9 mouse cellular contexts compared by ENCODE assay signal in the genomic region with DNA sequence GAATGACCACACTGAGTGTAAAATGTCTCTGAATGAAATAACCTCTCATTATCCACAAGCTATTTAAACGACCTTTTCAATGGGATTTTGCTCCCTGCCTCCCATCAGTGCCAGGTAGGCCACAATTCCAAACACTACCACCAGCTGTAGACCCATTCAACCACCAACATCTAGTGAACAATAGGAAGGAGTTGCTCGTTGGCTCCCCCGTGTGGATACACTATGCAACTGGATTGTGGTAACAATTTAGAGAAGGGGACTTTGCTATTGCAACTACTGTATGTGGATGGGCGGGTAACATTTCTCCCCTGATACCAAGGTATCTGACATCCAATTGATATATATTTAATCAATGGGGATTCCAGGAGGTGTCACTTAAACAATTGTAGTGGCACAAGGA. TPM values are rescaled to one million over a fixed set of nuclear protein-coding genes. Genes with fewer than 3 reads are reported as not detected.
DNase-seq lines count a peak whose midpoint lies in the region; ATAC-seq and TF ChIP-seq lines count a peak whose summit lies in the region.
"Had no signal": no experiment of that assay in that cellular context is flagged by ENCODE, and none has a peak within 500 bp of the region (broad histone marks: within the 10 kb centered on the region; RNA-seq: fewer than 3 reads in every experiment).

No protein-coding gene starts in this region.

- H3K27me3 ChIP-seq in kidney, embryonic 14.5 days (ENCODE audit: control insufficient read depth, insufficient read depth, low read length), result no peaks in the 10 kb centered on the region
- 0 out of 4 replicates have a peak, but pooled peaks cover 0 to 1% of the 10 kb centered on the region in 2 experiments for H3K27me3 ChIP-seq in MEL (ENCODE audit: control insufficient read depth in 1 of 2, insufficient read depth in 2 of 2, low read length in 2 of 2)
- H3K27me3 ChIP-seq: lung, embryonic 15.5 days had no signal

- H3K9ac ChIP-seq in kidney, embryonic 14.5 days (ENCODE audit: low read depth, low read length), result no peak overlapping the region
- H3K9ac ChIP-seq in MEL (ENCODE audit: control insufficient read depth, low read depth, low read length, poor library complexity, severe bottlenecking), result no peak overlapping the region
- H3K9ac ChIP-seq: lung, embryonic 15.5 days had no signal

- peak; percentile 28 for DNase-seq in kidney, adult 11 months
- peak; percentile 53 for DNase-seq in MEL (ENCODE audit: low read depth, low spot score)
- peak; percentile 23 for DNase-seq in c-Kit-positive CD71-positive TER-119-negative erythroid progenitor cells, embryonic 14.5 days (ENCODE audit: low read depth)
- DNase-seq in gastrocnemius, postnatal 14 days, result peak; percentile 34
- DNase-seq in left cerebral cortex, adult 2 months (ENCODE audit: extremely low spot score in 1 of 2, low spot score in 2 of 2), result peak; percentile 29 to 62
- DNase-seq in thymus, postnatal 10 days (ENCODE audit: low spot score in 2 of 2), result peak; percentile 58 to 83

- no peak overlapping the region for H3K4me3 ChIP-seq in kidney, embryonic 14.5 days (ENCODE audit: low read length)
- H3K4me3 ChIP-seq in MEL (ENCODE audit: control insufficient read depth in 1 of 2, insufficient read depth in 1 of 2, low read depth in 2 of 2, low read length in 2 of 2), result no peak overlapping the region
- no peak overlapping the region for H3K4me3 ChIP-seq in left cerebral cortex, adult 2 months
- H3K4me3 ChIP-seq: lung, embryonic 15.5 days had no signal

- H3K79me2 ChIP-seq in MEL (ENCODE audit: control insufficient read depth, insufficient read depth, low read length, poor library complexity), result no peaks in the 10 kb centered on the region

- no peak for ATAC-seq in kidney, embryonic 14.5 days (ENCODE audit: low FRiP score, low TSS enrichment)
- peak; percentile 46; the same call in 1 of the 2 replicates for ATAC-seq in neutrophil, adult 5-6 weeks (ENCODE audit: extremely low read depth, insufficient number of reproducible peaks, low FRiP score, poor library complexity, severe bottlenecking)

- H3K9me3 ChIP-seq in kidney, embryonic 14.5 days (ENCODE audit: control insufficient read depth, low read length), result no peaks in the 10 kb centered on the region
- H3K9me3 ChIP-seq in MEL (replicated peaks; ENCODE audit: insufficient read depth, low read length), result no peaks in the 10 kb centered on the region
- H3K9me3 ChIP-seq: lung, embryonic 15.5 days had no signal

- no peak overlapping the region for H3K27ac ChIP-seq in kidney, embryonic 14.5 days (ENCODE audit: low read depth, low read length)
- no peak overlapping the region for H3K27ac ChIP-seq in MEL (ENCODE audit: control insufficient read depth, low read depth, low read length)
- H3K27ac ChIP-seq in left cerebral cortex, adult 2 months, result no peak overlapping the region
- H3K27ac ChIP-seq: lung, embryonic 15.5 days had no signal

- H3K36me3 ChIP-seq in kidney, embryonic 14.5 days (ENCODE audit: control insufficient read depth, insufficient read depth, low read length), result no peaks in the 10 kb centered on the region
- no peaks in the 10 kb centered on the region for H3K36me3 ChIP-seq in MEL (ENCODE audit: control insufficient read depth in 1 of 2, insufficient read depth in 2 of 2, low read length in 2 of 2)
- H3K36me3 ChIP-seq: lung, embryonic 15.5 days had no signal

- TF ChIP-seq POLR2A in MEL (IDR thresholded peaks at IDR 0.05; ENCODE audit: control insufficient read depth in 1 of 2, insufficient read depth in 1 of 2, low read depth in 1 of 2, low read length in 2 of 2, poor library complexity in 1 of 2), result no peak

- H3K4me2 ChIP-seq in kidney, embryonic 14.5 days (replicated peaks; ENCODE audit: low read depth, low read length), result no peak overlapping the region
- H3K4me2 ChIP-seq: lung, embryonic 15.5 days had no signal

- intact Hi-C loops in gastrocnemius, postnatal 14 days (cut with DNase I; ENCODE audit: low total_unique reads), result no loop called here
- intact Hi-C loops in left cerebral cortex, adult 2 months (cut with DNase I), result no loop called here

- TF ChIP-seq RAD21 in MEL (IDR thresholded peaks at IDR 0.05; ENCODE audit: low read depth, low read length), result peak; percentile 41

- H3K4me1 ChIP-seq in kidney, embryonic 14.5 days (ENCODE audit: control insufficient read depth, insufficient read depth, low read length), result no peaks in the 10 kb centered on the region
- H3K4me1 ChIP-seq in MEL (ENCODE audit: control insufficient read depth in 1 of 2, insufficient read depth in 2 of 2, low read length in 2 of 2), result no peaks in the 10 kb centered on the region
- H3K4me1 ChIP-seq: lung, embryonic 15.5 days had no signal

- no peak for TF ChIP-seq EP300 in MEL (IDR thresholded peaks at IDR 0.05; ENCODE audit: low read depth in 1 of 2, low read length in 2 of 2)

- 38% methylated on average over 4 of the region's 4 CpGs for WGBS in kidney, embryonic 14.5 days

- TF ChIP-seq CTCF in MEL (IDR thresholded peaks at IDR 0.05 in 2 of 3, conservative IDR thresholded peaks at IDR 0.05 in 1 of 3; ENCODE audit: control insufficient read depth in 1 of 3, insufficient read depth in 1 of 3, low read depth in 2 of 3, low read length in 3 of 3, poor library complexity in 1 of 3, severe bottlenecking in 1 of 3), result peak; percentile 49 to 84 (median 73)
- peak; percentile 89 for TF ChIP-seq CTCF in left cerebral cortex, adult 2 months (IDR thresholded peaks at IDR 0.05)

TF ChIP-seq in MEL, 35 proteins besides CTCF, POLR2A, EP300 and RAD21:
- TF ChIP-seq NELFE (IDR thresholded peaks at IDR 0.05; ENCODE audit: low read depth, low read length), result no peak
- peak; percentile 28; the same call in 1 of the 2 replicates for TF ChIP-seq ZC3H11A (IDR thresholded peaks at IDR 0.05; ENCODE audit: low read depth, low read length)
- TF ChIP-seq JUND (IDR thresholded peaks at IDR 0.05; ENCODE audit: low read depth, low read length), result no peak
- TF ChIP-seq BHLHE40 (IDR thresholded peaks at IDR 0.05; ENCODE audit: borderline replicate concordance, low read depth, low read length), result no peak
- no peak for TF ChIP-seq MXI1 (IDR thresholded peaks at IDR 0.05; ENCODE audit: low read depth, low read length)
- peak; percentile 73 for TF ChIP-seq SMC3 (IDR thresholded peaks at IDR 0.05; ENCODE audit: low read depth, low read length)

RNA-seq across cellular contexts. Expression of gene Sln, which starts 31.2 kb away (rescaled TPM):
- polyA plus RNA-seq in kidney, embryonic 14.5 days (2014; fragmentation: Nextera tagmentation; extraction: Ambion mirVana), result 0.39 and 0.49 TPM in 2 replicates
- not detected in 2 replicates for total RNA-seq in MEL (2012; rRNA removed)
- not detected for polyA plus RNA-seq in MEL (2012; ENCODE audit: insufficient read depth in 1 of 2, insufficient read length in 2 of 2, low read depth in 1 of 2, low replicate concordance in 2 of 2, missing spikeins in 1 of 2)
- 10 to 100 TPM in 1 of 2 experiments, 1 to 10 TPM in 1; 2.7 to 16.8 TPM for total RNA-seq in gastrocnemius, postnatal 14 days (2021)
- total RNA-seq in left cerebral cortex, adult 2 months (2021), result not detected
- not detected in 2 replicates for total RNA-seq in neutrophil, adult 5-6 weeks (2017)

RNA-seq across cellular contexts. Expression of gene Slc35f2, which starts 47.4 kb away (rescaled TPM):
- 7.6 and 11.2 TPM in 2 replicates for polyA plus RNA-seq in kidney, embryonic 14.5 days (2014; fragmentation: Nextera tagmentation; extraction: Ambion mirVana)
- not detected in 2 replicates for total RNA-seq in MEL (2012; rRNA removed)
- polyA plus RNA-seq in MEL (2012; ENCODE audit: insufficient read depth in 1 of 2, insufficient read length in 2 of 2, low read depth in 1 of 2, low replicate concordance in 2 of 2, missing spikeins in 1 of 2), result not detected
- not detected for total RNA-seq in gastrocnemius, postnatal 14 days (2021)
- 1 to 10 TPM; 2.8 to 3.1 TPM for total RNA-seq in left cerebral cortex, adult 2 months (2021)
- total RNA-seq in neutrophil, adult 5-6 weeks (2017), result 0.35 and 2.3 TPM in 2 replicates
